In genomic region chr15:83432231-83433031, GRCm38 (mm10) we compare ENCODE assay signal across 8 mouse cellular contexts. TPM values are rescaled to one million over a fixed set of nuclear protein-coding genes. Genes with fewer than 3 reads are reported as not detected.
DNase-seq lines count a peak whose midpoint lies in the region; ATAC-seq and TF ChIP-seq lines count a peak whose summit lies in the region.

No protein-coding gene starts in this region.

- H3K4me3 ChIP-seq in hindbrain, embryonic 10.5 days: no peak overlapping the region
- no peak overlapping the region for H3K4me3 ChIP-seq in hindbrain, embryonic 11.5 days (ENCODE audit: low read depth, low read length)
- H3K4me3 ChIP-seq in spleen, adult 2 months (ENCODE audit: extremely low read depth, insufficient read depth, insufficient read length): no peak overlapping the region

- H3K9ac ChIP-seq in hindbrain, embryonic 11.5 days (ENCODE audit: low read depth, low read length): no peak overlapping the region

- 72% methylated on average over 15 of the region's 15 CpGs for WGBS in hindbrain, embryonic 10.5 days
- WGBS in hindbrain, embryonic 11.5 days: 70% methylated on average over 15 of the region's 15 CpGs
- WGBS in spleen, adult 2 months: 27% methylated on average over 15 of the region's 15 CpGs

- no peak for ATAC-seq in hindbrain, embryonic 11.5 days (ENCODE audit: low FRiP score)

- no peak for DNase-seq in hindbrain, embryonic 10.5 days (ENCODE audit: low spot score)
- no peak for DNase-seq in hindbrain, embryonic 11.5 days (ENCODE audit: low spot score)
- peak; percentile 37 for DNase-seq in embryo, embryonic 11 days
- peak; percentile 58 for DNase-seq in heart, postnatal 25 days (ENCODE audit: low spot score)
- DNase-seq in liver: peak; percentile 75
- no peak for DNase-seq in spleen, adult 2 months (ENCODE audit: low read depth in 1 of 2, low spot score in 2 of 2)
- DNase-seq in layer of hippocampus, adult 11-12 months (ENCODE audit: low spot score): no peak
- DNase-seq in cerebellum, adult 9-10 months: no peak

- no peaks in the 10 kb centered on the region for H3K36me3 ChIP-seq in hindbrain, embryonic 10.5 days
- no peaks in the 10 kb centered on the region for H3K36me3 ChIP-seq in hindbrain, embryonic 11.5 days (ENCODE audit: control insufficient read depth, insufficient read depth, low read length)
- H3K36me3 ChIP-seq in spleen, adult 2 months (ENCODE audit: control insufficient read depth, insufficient read depth, low read length): no peaks in the 10 kb centered on the region

- H3K27me3 ChIP-seq in hindbrain, embryonic 10.5 days (ENCODE audit: insufficient read depth, poor library complexity, severe bottlenecking): no peaks in the 10 kb centered on the region
- no peaks in the 10 kb centered on the region for H3K27me3 ChIP-seq in hindbrain, embryonic 11.5 days (ENCODE audit: control insufficient read depth, insufficient read depth, low read length)
- no peaks in the 10 kb centered on the region for H3K27me3 ChIP-seq in spleen, adult 2 months (ENCODE audit: control insufficient read depth, insufficient read depth, low read length)

- intact Hi-C loops in heart, postnatal 25 days (cut with DNase I): loop anchor here (2.0 kb wide), 1 partner anchor 30 kb away; no protein-coding TSS in a partner anchor

- H3K4me2 ChIP-seq in hindbrain, embryonic 11.5 days (replicated peaks; ENCODE audit: low read depth, low read length): no peak overlapping the region

- no peak for TF ChIP-seq POLR2A in spleen, adult 2 months (IDR thresholded peaks at IDR 0.05; ENCODE audit: low read depth, low read length)

- H3K4me1 ChIP-seq in hindbrain, embryonic 10.5 days (replicated peaks): peaks cover 18% of the 10 kb centered on the region
- H3K4me1 ChIP-seq in hindbrain, embryonic 11.5 days (replicated peaks; ENCODE audit: control insufficient read depth, insufficient read depth, low read length): no peaks in the 10 kb centered on the region
- peaks cover 38% of the 10 kb centered on the region for H3K4me1 ChIP-seq in spleen, adult 2 months (ENCODE audit: control insufficient read depth, insufficient read depth, insufficient read length)

- no peak for TF ChIP-seq CTCF in spleen, adult 2 months (IDR thresholded peaks at IDR 0.05; ENCODE audit: extremely low read depth, insufficient read depth, insufficient read length, insufficient replicate concordance)

- peak overlapping the region; percentile 29; the same call in 1 of the 2 replicates for H3K27ac ChIP-seq in hindbrain, embryonic 10.5 days
- no peak overlapping the region for H3K27ac ChIP-seq in hindbrain, embryonic 11.5 days (ENCODE audit: low read depth, low read length)
- peak overlapping the region; percentile 2; the same call in 1 of the 2 replicates for H3K27ac ChIP-seq in spleen, adult 2 months (ENCODE audit: insufficient read depth, low read length)

- H3K9me3 ChIP-seq in hindbrain, embryonic 10.5 days: no peaks in the 10 kb centered on the region
- H3K9me3 ChIP-seq in hindbrain, embryonic 11.5 days (ENCODE audit: control insufficient read depth, low read length): no peaks in the 10 kb centered on the region

RNA-seq across cellular contexts. Expression of gene Pacsin2, which starts 32.0 kb away (rescaled TPM):
- 53.3 and 57.7 TPM in 2 replicates for polyA plus RNA-seq in hindbrain, embryonic 10.5 days (2016; fragmentation: Nextera tagmentation; extraction: Ambion mirVana)
- polyA plus RNA-seq in hindbrain, embryonic 11.5 days (2014; fragmentation: Nextera tagmentation; extraction: Ambion mirVana): 40.9 and 43.2 TPM in 2 replicates
- 100 to 1,000 TPM; 179 to 215 TPM for total RNA-seq in heart, postnatal 25 days (2021)
- 27.4 and 27.6 TPM in 2 replicates for polyA plus RNA-seq in spleen, adult 2 months (2012; rRNA removed)

Comparison
In these comparisons a context has a peak if more than half of its experiments do, and no peak if none do; other contexts are left out.
1. DNase-seq: peak in embryo, embryonic 11 days (single experiment), heart, postnatal 25 days (single experiment) and liver (single experiment); none in hindbrain, embryonic 10.5 days (single experiment), hindbrain, embryonic 11.5 days (single experiment), spleen, adult 2 months (0 of 2), layer of hippocampus, adult 11-12 months (single experiment) and cerebellum, adult 9-10 months (single experiment).